Mouse (Mus musculus): ENCODE measurements around the gene Ptpn3. TPM values are rescaled to one million over a fixed set of nuclear protein-coding genes. Genes with fewer than 3 reads are reported as not detected.

Ptpn3 gene
- polyA plus RNA-seq, 1 experiment from 2014 or later = 4.4 TPM

DNA sequence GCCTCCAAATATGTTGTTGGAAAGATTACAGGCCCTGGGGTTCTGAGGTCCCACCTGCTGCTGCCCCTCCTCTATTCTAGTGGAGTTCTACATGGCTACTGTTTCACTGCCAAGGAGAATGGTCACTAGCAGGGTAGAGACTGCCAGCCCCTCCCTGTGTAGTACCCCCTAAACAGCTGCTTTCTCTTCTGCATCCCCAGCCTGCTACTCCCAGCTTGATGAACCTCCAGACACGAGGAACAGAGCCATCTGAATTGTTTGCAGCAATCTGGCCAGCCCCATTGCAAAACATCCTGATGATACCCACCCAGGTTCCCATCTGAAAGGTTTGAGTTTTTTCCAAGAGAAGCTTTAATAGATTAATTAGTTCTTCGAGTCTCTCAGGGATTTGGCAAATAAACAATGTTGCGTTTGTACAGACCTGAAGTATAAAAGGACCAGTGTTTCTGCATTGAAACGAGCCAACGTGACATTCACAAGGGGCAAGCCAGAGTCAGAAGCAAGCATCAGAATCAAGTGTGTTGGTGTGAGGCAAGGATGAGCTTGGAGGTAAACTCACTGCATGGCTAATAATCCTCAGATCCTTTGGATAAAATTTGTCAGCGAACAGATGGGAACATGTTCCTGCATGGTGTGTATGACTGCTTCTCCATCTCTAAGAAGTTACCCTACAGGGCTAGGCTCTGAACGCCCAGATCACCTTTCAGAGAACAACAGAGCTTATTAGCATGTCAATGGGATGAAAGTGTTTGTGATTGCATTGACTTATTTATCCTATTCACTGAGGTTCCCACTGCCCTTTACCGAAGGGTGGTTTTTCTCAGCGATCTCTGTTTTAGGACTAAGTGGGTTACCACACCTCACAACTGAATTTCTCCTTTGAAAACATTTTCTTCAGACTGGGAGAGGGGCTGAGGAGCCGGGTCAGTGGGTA is 138.6 kb downstream of the Ptpn3 start:
- no peak overlapping the region for H3K4me3 ChIP-seq (ENCODE audit: low read depth, low read length)
- no peaks in the 10 kb centered on the region for H3K27me3 ChIP-seq (ENCODE audit: insufficient read depth, low read length)

DNA sequence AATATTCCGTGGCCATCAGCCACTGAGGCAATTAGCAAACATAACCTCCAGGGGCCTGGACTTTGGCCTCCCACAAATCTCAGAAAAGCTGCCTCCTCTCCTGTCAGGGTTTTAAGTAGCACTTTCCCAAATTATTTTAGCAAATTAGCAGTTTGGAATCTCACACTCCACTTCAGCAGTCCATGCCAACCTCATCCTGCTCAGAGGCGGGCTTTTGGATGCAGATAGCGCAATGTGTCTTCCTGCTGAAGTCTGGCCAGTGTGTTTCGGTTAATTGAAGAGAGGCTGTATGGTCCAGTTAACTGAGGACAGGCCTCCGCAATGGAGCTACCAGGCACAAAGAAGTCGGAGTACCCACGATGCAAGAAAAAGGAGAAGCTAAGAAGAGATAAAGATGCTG is 141.1 kb downstream of the Ptpn3 start:
- no peak for ATAC-seq (ENCODE audit: insufficient read depth)
- H3K4me1 ChIP-seq (ENCODE audit: insufficient read depth) = no peaks in the 10 kb centered on the region
- H3K9ac ChIP-seq = no peak overlapping the region
- no peaks in the 10 kb centered on the region for H3K36me3 ChIP-seq (ENCODE audit: insufficient read depth)
- H3K27me3 ChIP-seq (ENCODE audit: insufficient read depth, low read length) = no peaks in the 10 kb centered on the region
- no peaks in the 10 kb centered on the region for H3K9me3 ChIP-seq (ENCODE audit: low read depth, low read length)
- H3K27ac ChIP-seq (ENCODE audit: low read depth) = no peak overlapping the region
- no peak for TF ChIP-seq CTCF (IDR thresholded peaks at IDR 0.05; ENCODE audit: low read depth)
- H3K4me3 ChIP-seq (ENCODE audit: low read depth, low read length) = no peak overlapping the region
- no peak for DNase-seq
- WGBS = 77% methylated on average over 7 of the region's 7 CpGs
- no peak overlapping the region for H3K4me2 ChIP-seq

More for the DNA sequence above, 138.6 kb downstream of the Ptpn3 start:
- no peak for DNase-seq
- 38% methylated on average over 10 of the region's 10 CpGs for WGBS
- 0 out of 2 replicates have a peak, but pooled peaks cover 3% of the 10 kb centered on the region for H3K4me1 ChIP-seq (ENCODE audit: insufficient read depth)
- no peak for ATAC-seq (ENCODE audit: insufficient read depth)
- H3K9ac ChIP-seq = no peak overlapping the region
- no peaks in the 10 kb centered on the region for H3K9me3 ChIP-seq (ENCODE audit: low read depth, low read length)
- H3K4me2 ChIP-seq = no peak overlapping the region
- TF ChIP-seq CTCF (IDR thresholded peaks at IDR 0.05; ENCODE audit: low read depth) = no peak
- H3K27ac ChIP-seq (ENCODE audit: low read depth) = no peak overlapping the region
- H3K36me3 ChIP-seq (ENCODE audit: insufficient read depth) = no peaks in the 10 kb centered on the region

DNA sequence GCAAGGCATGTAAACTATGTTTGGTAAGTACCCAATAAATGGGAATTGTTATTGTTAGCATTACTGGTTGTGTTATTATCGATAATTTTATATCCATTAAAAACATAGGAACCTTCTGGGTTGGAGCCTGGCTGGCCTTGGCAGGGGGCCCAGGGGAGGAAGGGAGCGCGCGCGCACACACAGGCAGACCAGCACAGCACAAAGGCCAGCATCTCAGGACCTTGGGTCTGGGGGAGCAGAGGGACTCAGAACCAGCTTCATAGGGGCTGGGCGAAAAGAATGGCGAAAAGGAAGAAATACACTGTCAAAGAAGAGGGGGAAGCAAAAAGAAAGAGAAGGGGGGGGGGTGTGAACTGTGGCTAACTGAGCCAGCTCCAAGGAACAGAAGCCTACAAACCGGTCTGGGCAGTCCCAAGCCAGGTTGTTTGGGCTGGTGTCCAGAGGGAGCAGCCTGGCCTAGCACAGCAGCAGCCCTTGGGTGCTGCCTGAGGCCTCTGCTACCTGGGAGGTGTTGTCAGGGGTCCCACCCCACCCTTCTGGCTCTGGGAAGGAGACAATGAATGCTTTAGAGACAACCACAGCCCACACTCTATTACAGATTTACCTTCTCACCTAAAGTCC is 145.0 kb downstream of the Ptpn3 start:
- no peak for TF ChIP-seq CTCF (IDR thresholded peaks at IDR 0.05; ENCODE audit: low read depth)
- no peak overlapping the region for H3K27ac ChIP-seq (ENCODE audit: low read depth)
- no peak overlapping the region for H3K9ac ChIP-seq
- ATAC-seq (ENCODE audit: insufficient read depth) (peak; percentile 75; the same call in 1 of the 2 replicates), DNase-seq (peak; percentile 62)
- no peak overlapping the region for H3K4me2 ChIP-seq
- H3K9me3 ChIP-seq (ENCODE audit: low read depth, low read length) = no peaks in the 10 kb centered on the region
- 68% methylated on average over 8 of the region's 8 CpGs for WGBS
- H3K27me3 ChIP-seq (ENCODE audit: insufficient read depth, low read length) = no peaks in the 10 kb centered on the region
- no peak overlapping the region for H3K4me3 ChIP-seq (ENCODE audit: low read depth, low read length)
- H3K4me1 ChIP-seq (ENCODE audit: insufficient read depth) = 0 out of 2 replicates have a peak, but pooled peaks cover 8% of the 10 kb centered on the region
- H3K36me3 ChIP-seq (ENCODE audit: insufficient read depth) = no peaks in the 10 kb centered on the region

DNA sequence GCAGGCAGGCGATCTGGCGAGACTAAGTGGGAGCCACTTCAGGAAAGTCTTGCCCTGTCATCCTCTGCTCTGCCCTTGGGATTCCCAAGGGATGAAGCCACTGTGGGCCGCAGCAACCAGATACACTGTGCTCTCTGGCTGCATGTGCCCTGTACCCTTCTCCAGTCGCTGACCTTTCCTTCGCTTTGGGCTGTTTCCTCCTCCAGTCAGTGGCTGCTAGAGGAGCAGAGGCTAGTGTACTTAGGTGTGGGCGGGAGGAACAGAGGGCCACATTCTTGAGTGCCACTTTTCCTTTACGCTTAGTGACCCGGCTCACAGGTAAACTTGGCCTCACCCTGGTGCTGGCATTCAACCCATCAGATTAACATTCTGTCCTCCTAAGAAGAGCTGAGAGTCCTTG is 147.8 kb downstream of the Ptpn3 start:
- ATAC-seq (ENCODE audit: insufficient read depth) (peak; percentile 56; the same call in 1 of the 2 replicates), DNase-seq (peak; percentile 36)
- no peak for TF ChIP-seq CTCF (IDR thresholded peaks at IDR 0.05; ENCODE audit: low read depth)
- no peaks in the 10 kb centered on the region for H3K27me3 ChIP-seq (ENCODE audit: insufficient read depth, low read length)
- H3K36me3 ChIP-seq (ENCODE audit: insufficient read depth) = no peaks in the 10 kb centered on the region
- H3K9me3 ChIP-seq (ENCODE audit: low read depth, low read length) = no peaks in the 10 kb centered on the region
- peak overlapping the region; percentile 36 for H3K4me2 ChIP-seq
- no peak overlapping the region for H3K4me3 ChIP-seq (ENCODE audit: low read depth, low read length)
- peak overlapping the region; percentile 37 for H3K27ac ChIP-seq (ENCODE audit: low read depth)
- 0 out of 2 replicates have a peak, but pooled peaks cover 8% of the 10 kb centered on the region for H3K4me1 ChIP-seq (ENCODE audit: insufficient read depth)
- peak overlapping the region; percentile 35 for H3K9ac ChIP-seq
- WGBS = 31% methylated on average over 8 of the region's 8 CpGs

DNA sequence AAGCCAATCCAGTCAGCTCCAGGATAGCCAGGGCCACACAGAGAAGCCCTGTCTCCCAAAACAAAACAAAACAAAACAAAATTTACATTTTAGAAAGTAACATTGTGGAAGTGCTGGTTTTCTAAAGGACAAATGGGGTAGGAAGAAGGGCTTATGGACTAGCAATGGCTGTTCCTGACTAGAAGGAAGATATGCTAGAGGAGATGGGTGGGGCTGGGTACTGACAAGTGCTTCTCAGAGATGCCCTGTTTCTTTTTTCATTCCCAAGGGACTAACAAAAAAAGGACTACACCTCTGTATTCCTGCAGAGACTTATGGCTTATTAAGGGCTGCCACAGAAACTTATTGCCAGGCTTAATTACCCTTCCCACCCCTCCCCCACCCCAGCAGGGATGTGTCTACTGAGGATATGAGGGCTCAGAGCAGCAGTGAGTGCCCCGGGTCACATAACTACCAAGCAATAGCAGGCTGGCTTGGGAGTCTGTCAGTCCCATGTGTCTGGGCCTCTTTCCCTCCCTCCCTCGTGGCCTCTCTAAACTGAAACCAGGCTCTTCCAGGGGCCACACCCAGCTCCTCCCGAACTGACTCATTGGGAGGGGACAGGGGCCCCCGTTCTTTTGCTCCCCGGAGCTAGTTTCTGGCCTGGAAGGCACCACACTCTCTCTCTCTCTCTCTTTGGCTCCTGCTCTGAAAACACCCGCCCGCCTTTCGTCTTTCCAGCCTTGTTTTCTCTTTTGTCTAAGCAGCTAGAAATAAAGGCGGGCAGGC is 148.4 kb downstream of the Ptpn3 start:
- no peaks in the 10 kb centered on the region for H3K27me3 ChIP-seq (ENCODE audit: insufficient read depth, low read length)
- H3K36me3 ChIP-seq (ENCODE audit: insufficient read depth) = no peaks in the 10 kb centered on the region
- no peak for TF ChIP-seq CTCF (IDR thresholded peaks at IDR 0.05; ENCODE audit: low read depth)
- ATAC-seq (ENCODE audit: insufficient read depth) (peak; percentile 60; the same call in 1 of the 2 replicates), DNase-seq (peak; percentile 20)
- peak overlapping the region; percentile 35 for H3K9ac ChIP-seq
- peak overlapping the region; percentile 37 for H3K27ac ChIP-seq (ENCODE audit: low read depth)
- WGBS = 7% methylated on average over 9 of the region's 9 CpGs
- H3K4me2 ChIP-seq = peak overlapping the region; percentile 36
- no peaks in the 10 kb centered on the region for H3K9me3 ChIP-seq (ENCODE audit: low read depth, low read length)
- H3K4me1 ChIP-seq (ENCODE audit: insufficient read depth) = 0 out of 2 replicates have a peak, but pooled peaks cover 8% of the 10 kb centered on the region
- H3K4me3 ChIP-seq (ENCODE audit: low read depth, low read length) = no peak overlapping the region

DNA sequence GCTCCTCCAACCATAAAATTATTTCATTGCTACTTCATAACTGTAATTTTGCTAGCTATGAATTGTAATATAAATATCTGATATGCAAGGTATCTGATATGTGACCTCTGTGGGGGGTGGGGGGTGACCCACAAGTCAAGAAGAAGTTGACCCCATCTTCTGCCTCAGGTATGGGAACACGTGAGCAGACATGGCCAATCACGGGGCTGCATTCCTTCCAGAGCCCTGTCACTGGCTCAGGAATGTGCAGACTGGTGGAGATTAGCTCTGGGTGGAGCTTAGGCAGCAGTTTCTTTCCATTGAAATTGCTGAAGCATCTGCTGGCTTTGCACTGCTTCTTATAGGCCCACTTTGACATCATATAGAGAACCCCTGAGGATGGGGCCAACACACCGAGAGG is 153.5 kb downstream of the Ptpn3 start:
- no peak overlapping the region for H3K9ac ChIP-seq
- H3K4me1 ChIP-seq (ENCODE audit: insufficient read depth) = 0 out of 2 replicates have a peak, but pooled peaks cover 1% of the 10 kb centered on the region
- no peak for TF ChIP-seq CTCF (IDR thresholded peaks at IDR 0.05; ENCODE audit: low read depth)
- ATAC-seq (ENCODE audit: insufficient read depth) (no peak), DNase-seq (no peak)
- WGBS = 43% methylated on average over 3 of the region's 3 CpGs
- H3K27ac ChIP-seq (ENCODE audit: low read depth) = no peak overlapping the region
- H3K4me2 ChIP-seq = no peak overlapping the region
- peaks cover 12% of the 10 kb centered on the region; the same call in 1 of the 2 replicates for H3K27me3 ChIP-seq (ENCODE audit: insufficient read depth, low read length)
- H3K36me3 ChIP-seq (ENCODE audit: insufficient read depth) = no peaks in the 10 kb centered on the region
- H3K4me3 ChIP-seq (ENCODE audit: low read depth, low read length) = no peak overlapping the region
- no peaks in the 10 kb centered on the region for H3K9me3 ChIP-seq (ENCODE audit: low read depth, low read length)

Data from lung, embryonic 14.5 days (tissue).